Mouse (Mus musculus): ENCODE results near the gene Mb21d2. TPM values are rescaled to one million over a fixed set of nuclear protein-coding genes. Genes with fewer than 3 reads are reported as not detected.

The Mb21d2 gene
- total and polyA plus RNA-seq, 3 experiments = not detected

DNA sequence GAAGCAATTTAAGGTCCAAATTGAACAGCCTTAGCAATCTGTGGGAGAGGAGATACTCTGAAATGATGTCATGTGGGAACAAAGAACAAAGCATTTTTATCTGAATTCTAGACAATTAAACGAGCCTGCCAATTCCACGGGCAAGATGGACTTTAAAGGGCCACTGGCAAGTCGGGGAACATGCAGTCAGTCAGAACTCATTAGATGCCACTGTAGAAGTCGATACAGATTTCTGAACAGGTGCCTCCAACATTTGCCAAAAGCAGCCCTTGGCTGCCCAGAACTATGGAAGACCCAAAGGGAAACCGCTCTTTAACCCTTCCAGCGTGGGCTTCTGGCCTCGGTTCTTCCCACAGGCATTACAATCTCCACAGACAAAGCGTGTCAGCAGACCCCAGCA is 45.8 kb downstream of the Mb21d2 start:
- DNase-seq (ENCODE audit: low read depth, low spot score) = no peak
- Histone ChIP-seq H3K79me2 (ENCODE audit: control insufficient read depth, insufficient read depth, low read length, poor library complexity) (no peaks in the 10 kb centered on the region), H3K36me3 (ENCODE audit: control insufficient read depth in 1 of 2, insufficient read depth in 2 of 2, low read length in 2 of 2) (no peaks in the 10 kb centered on the region), H3K4me3 (ENCODE audit: control insufficient read depth in 1 of 2, insufficient read depth in 1 of 2, low read depth in 2 of 2, low read length in 2 of 2) (no peak overlapping the region), H3K27me3 (ENCODE audit: control insufficient read depth in 1 of 2, insufficient read depth in 2 of 2, low read length in 2 of 2) (no peaks in the 10 kb centered on the region), H3K27ac (ENCODE audit: control insufficient read depth, low read depth, low read length) (no peak overlapping the region), H3K9ac (ENCODE audit: control insufficient read depth, low read depth, low read length, poor library complexity, severe bottlenecking) (no peak overlapping the region), H3K4me1 (ENCODE audit: control insufficient read depth in 1 of 2, insufficient read depth in 2 of 2, low read length in 2 of 2) (no peaks in the 10 kb centered on the region), H3K9me3 (replicated peaks; ENCODE audit: insufficient read depth, low read length) (no peaks in the 10 kb centered on the region)
- TF ChIP-seq POLR2AphosphoS5 (IDR thresholded peaks at IDR 0.05; ENCODE audit: borderline replicate concordance, low read depth, low read length) (no peak), EP300 (IDR thresholded peaks at IDR 0.05; ENCODE audit: low read depth in 1 of 2, low read length in 2 of 2) (no peak), RAD21 (IDR thresholded peaks at IDR 0.05; ENCODE audit: low read depth, low read length) (no peak)

DNA sequence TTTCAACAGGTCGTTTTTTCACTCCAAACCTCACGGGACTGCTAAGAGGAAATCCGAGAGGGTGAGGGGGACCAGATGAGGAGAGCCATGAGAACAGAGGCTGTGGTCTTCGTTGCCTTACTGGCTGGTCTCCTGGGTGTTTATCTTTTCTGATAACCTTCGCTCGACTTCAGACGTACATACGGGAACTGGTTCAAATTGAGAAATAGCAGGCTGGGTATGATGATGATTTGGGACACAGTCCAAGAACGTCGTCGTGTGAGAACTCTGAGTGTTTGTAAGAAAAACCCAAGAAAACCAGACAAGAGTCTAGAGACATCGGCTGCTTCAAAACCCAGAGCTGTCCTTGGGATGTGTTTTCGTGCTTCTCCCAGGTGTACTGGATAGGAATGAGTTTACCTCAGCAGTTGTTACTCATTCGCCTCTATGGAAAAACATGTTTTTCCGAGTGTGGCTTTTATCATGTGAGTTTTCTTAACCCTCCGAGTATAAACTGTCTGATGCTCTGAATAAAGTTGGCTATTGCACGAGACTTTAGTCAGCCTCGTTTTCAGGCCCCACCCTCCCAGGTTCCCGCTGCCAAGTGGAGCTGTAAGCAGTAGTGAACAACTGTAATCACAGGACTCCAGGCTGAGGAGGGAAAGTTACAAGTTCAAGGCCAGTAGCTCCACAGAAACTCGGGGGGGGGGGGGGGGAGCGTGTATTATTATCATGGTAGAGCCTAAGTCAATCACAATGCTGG is 46.6 kb downstream of the Mb21d2 start:
- H3K36me3 ChIP-seq (ENCODE audit: control insufficient read depth in 1 of 2, insufficient read depth in 2 of 2, low read length in 2 of 2) = no peaks in the 10 kb centered on the region
- DNase-seq (ENCODE audit: low read depth, low spot score) = no peak
- H3K27ac ChIP-seq (ENCODE audit: control insufficient read depth, low read depth, low read length) = no peak overlapping the region
- TF ChIP-seq CHD1 (IDR thresholded peaks at IDR 0.05; ENCODE audit: low read depth, low read length) (no peak), MAFK (IDR thresholded peaks at IDR 0.05; ENCODE audit: borderline replicate concordance, low read depth, low read length) (no peak), TBP (IDR thresholded peaks at IDR 0.05; ENCODE audit: low read depth, low read length) (no peak), ZMIZ1 (IDR thresholded peaks at IDR 0.05; ENCODE audit: low read depth, low read length) (no peak), POLR2A (IDR thresholded peaks at IDR 0.05; ENCODE audit: control insufficient read depth in 1 of 2, insufficient read depth in 1 of 2, low read depth in 1 of 2, low read length in 2 of 2, poor library complexity in 1 of 2) (no peak), GATA1 (IDR thresholded peaks at IDR 0.05; ENCODE audit: low read depth, low read length) (no peak), MYC (IDR thresholded peaks at IDR 0.05; ENCODE audit: low read depth, low read length) (no peak), UBTF (IDR thresholded peaks at IDR 0.05; ENCODE audit: borderline replicate concordance, insufficient read depth, low read depth, low read length) (no peak), HCFC1 (IDR thresholded peaks at IDR 0.05; ENCODE audit: low read depth, low read length) (no peak), USF2 (IDR thresholded peaks at IDR 0.05; ENCODE audit: borderline replicate concordance in 1 of 2, insufficient read depth in 1 of 2, low read depth in 1 of 2, low read length in 2 of 2) (no peak), ZNF384 (IDR thresholded peaks at IDR 0.05; ENCODE audit: low read depth, low read length) (no peak), NELFE (IDR thresholded peaks at IDR 0.05; ENCODE audit: low read depth, low read length) (no peak), EP300 (IDR thresholded peaks at IDR 0.05; ENCODE audit: low read depth in 1 of 2, low read length in 2 of 2) (no peak), POLR2AphosphoS5 (IDR thresholded peaks at IDR 0.05; ENCODE audit: borderline replicate concordance, low read depth, low read length) (no peak), MAX (IDR thresholded peaks at IDR 0.05; ENCODE audit: low read length) (no peak), CTCF (IDR thresholded peaks at IDR 0.05 in 2 of 3, conservative IDR thresholded peaks at IDR 0.05 in 1 of 3; ENCODE audit: control insufficient read depth in 1 of 3, insufficient read depth in 1 of 3, low read depth in 2 of 3, low read length in 3 of 3, poor library complexity in 1 of 3, severe bottlenecking in 1 of 3) (no peak)
- no peaks in the 10 kb centered on the region for H3K4me1 ChIP-seq (ENCODE audit: control insufficient read depth in 1 of 2, insufficient read depth in 2 of 2, low read length in 2 of 2)
- H3K4me3 ChIP-seq (ENCODE audit: control insufficient read depth in 1 of 2, insufficient read depth in 1 of 2, low read depth in 2 of 2, low read length in 2 of 2) = no peak overlapping the region
- no peaks in the 10 kb centered on the region for H3K27me3 ChIP-seq (ENCODE audit: control insufficient read depth in 1 of 2, insufficient read depth in 2 of 2, low read length in 2 of 2)
- no peak overlapping the region for H3K9ac ChIP-seq (ENCODE audit: control insufficient read depth, low read depth, low read length, poor library complexity, severe bottlenecking)
- H3K79me2 ChIP-seq (ENCODE audit: control insufficient read depth, insufficient read depth, low read length, poor library complexity) = no peaks in the 10 kb centered on the region
- no peaks in the 10 kb centered on the region for H3K9me3 ChIP-seq (replicated peaks; ENCODE audit: insufficient read depth, low read length)
